Mouse (Mus musculus) layer of hippocampus, adult 2 months (tissue): ENCODE measurements around the gene Tep1. TPM values are rescaled to one million over a fixed set of nuclear protein-coding genes. Genes with fewer than 3 reads are reported as not detected.
"Not testable (repeated sequence)": the region's sequence is repeated elsewhere in the genome, so short reads cannot be mapped to it uniquely, and the experiment has no call there.

Experiments used
- DNase-seq, 2 experiments: peaks; one replicate each; pipeline ENCODE4 v3.0.0; 2022; ENCODE audit warnings: low spot score in 2 of 2
- H3K27ac ChIP-seq: fragments of 200-600 bp; 2 replicates; pipeline ENCODE4 v1.8.1; 2022
- H3K4me3 ChIP-seq: fragments of 200-600 bp; 2 replicates; pipeline ENCODE4 v1.8.1; 2022; ENCODE audit warnings: mild to moderate bottlenecking
- CTCF ChIP-seq: fragments of 200-600 bp; conservative IDR thresholded peaks from 2 replicates; pipeline ENCODE4 v1.8.1; 2022; ENCODE audit warnings: antibody characterized with exemption, mild to moderate bottlenecking, moderate library complexity
- total RNA-seq, 2 experiments: library from RNA; stranded (reverse); gene quantifications; 2 replicates each; pipeline ENCODE4 v1.2.3; 2021

Tep1 gene
- total RNA-seq, 2 experiments from 2014 or later: 2.4 to 3.2 TPM

- no peak for DNase-seq
- no peak for TF ChIP-seq CTCF
- Histone ChIP-seq H3K27ac (no peak overlapping the region), H3K4me3 (no peak overlapping the region)
These were observed 22.4 kb upstream of the Tep1 start for GRCm38 (mm10) chr14:50892541-50893459.

GRCm38 (mm10) chr14:50892091-50892490 lies 21.7 kb upstream of the Tep1 start:
- DNase-seq: no peak
- no peak for TF ChIP-seq CTCF
- H3K4me3 ChIP-seq: no peak overlapping the region
- no peak overlapping the region for H3K27ac ChIP-seq

- H3K4me3 ChIP-seq: no peak overlapping the region
- no peak for DNase-seq
- no peak for TF ChIP-seq CTCF
- no peak overlapping the region for H3K27ac ChIP-seq
These were observed 21.3 kb upstream of the Tep1 start for GRCm38 (mm10) chr14:50891621-50892020.

- TF ChIP-seq CTCF: no peak
- Histone ChIP-seq H3K27ac (no peak overlapping the region), H3K4me3 (no peak overlapping the region)
- no peak for DNase-seq
These were observed 6.0 kb upstream of the Tep1 start for GRCm38 (mm10) chr14:50876236-50876950.

GRCm38 (mm10) chr14:50875591-50876230 lies 5.4 kb upstream of the Tep1 start:
- Histone ChIP-seq H3K4me3 (no peak overlapping the region), H3K27ac (no peak overlapping the region)
- TF ChIP-seq CTCF: no peak
- no peak for DNase-seq

- no peak overlapping the region for H3K27ac ChIP-seq
- no peak for TF ChIP-seq CTCF
- H3K4me3 ChIP-seq: no peak overlapping the region
- DNase-seq: no peak
These were observed 4.8 kb upstream of the Tep1 start for GRCm38 (mm10) chr14:50875175-50875574.

- 0 out of 2 replicates have a peak, but pooled peaks have one; percentile 3 for TF ChIP-seq CTCF
- DNase-seq: no peak
- H3K27ac ChIP-seq: no peak overlapping the region
- no peak overlapping the region for H3K4me3 ChIP-seq
These were observed 924 bp upstream of the Tep1 start for GRCm38 (mm10) chr14:50871284-50871683.

GRCm38 (mm10) chr14:50870805-50871143 lies 414 bp upstream of the Tep1 start:
- no peak for TF ChIP-seq CTCF
- Histone ChIP-seq H3K4me3 (peak overlapping the region; percentile 64), H3K27ac (peak overlapping the region; percentile 1; the same call in 1 of the 2 replicates)
- DNase-seq: no peak

GRCm38 (mm10) chr14:50868656-50869055 lies 1.7 kb downstream of the Tep1 start:
- no peak overlapping the region for H3K4me3 ChIP-seq
- no peak for TF ChIP-seq CTCF
- no peak for DNase-seq
- H3K27ac ChIP-seq: no peak overlapping the region

- DNase-seq: no peak
- Histone ChIP-seq H3K4me3 (no peak overlapping the region), H3K27ac (no peak overlapping the region)
- TF ChIP-seq CTCF: no peak
These were observed 2.1 kb downstream of the Tep1 start for GRCm38 (mm10) chr14:50868211-50868610.

- H3K27ac ChIP-seq: no peak overlapping the region
These were observed 3.4 kb downstream of the Tep1 start for GRCm38 (mm10) chr14:50866966-50867365.

GRCm38 (mm10) chr14:50865005-50865404 lies 5.4 kb downstream of the Tep1 start:
- not testable (repeated sequence) for H3K27ac ChIP-seq, DNase-seq, H3K4me3 ChIP-seq

More at GRCm38 (mm10) chr14:50866966-50867365, 3.4 kb downstream of the Tep1 start:
- no peak for TF ChIP-seq CTCF
- DNase-seq: no peak
- no peak overlapping the region for H3K4me3 ChIP-seq

GRCm38 (mm10) chr14:50862641-50863040 lies 7.7 kb downstream of the Tep1 start:
- DNase-seq: no peak
- TF ChIP-seq CTCF: no peak
- H3K4me3 ChIP-seq: no peak overlapping the region
- no peak overlapping the region for H3K27ac ChIP-seq
